Mouse (Mus musculus) CD4-positive, CD25-positive, alpha-beta regulatory T cell, adult 2 months (primary cell): ENCODE results near the gene Utp14b.

ENCODE experiments used
- DNase-seq: peaks from one replicate; pipeline ENCODE4 v3.0.0-alpha.2; 2012; ENCODE audit warnings: low read depth, low spot score

Gene Utp14b

DNA sequence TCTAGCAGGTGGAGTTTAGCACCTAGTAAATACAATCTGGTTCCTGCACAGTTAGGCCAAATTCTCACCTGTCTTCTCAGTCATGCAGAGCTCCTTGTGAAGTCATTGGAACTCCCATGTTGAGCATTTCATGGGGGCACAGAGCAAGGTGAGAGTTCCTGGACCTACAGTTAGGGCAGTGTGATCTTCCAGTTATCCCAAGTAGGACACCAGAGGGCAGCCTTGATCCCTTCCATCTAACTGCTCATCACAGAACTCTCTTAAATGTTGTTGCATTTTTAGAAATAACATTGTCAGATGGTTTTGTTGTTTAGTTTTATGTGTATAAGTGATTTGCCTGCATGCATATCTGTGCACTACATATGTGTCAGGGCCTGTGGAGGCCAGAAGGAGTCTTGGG lies 29.0 kb downstream of the Utp14b start:
- DNase-seq: peak; percentile 24

DNA sequence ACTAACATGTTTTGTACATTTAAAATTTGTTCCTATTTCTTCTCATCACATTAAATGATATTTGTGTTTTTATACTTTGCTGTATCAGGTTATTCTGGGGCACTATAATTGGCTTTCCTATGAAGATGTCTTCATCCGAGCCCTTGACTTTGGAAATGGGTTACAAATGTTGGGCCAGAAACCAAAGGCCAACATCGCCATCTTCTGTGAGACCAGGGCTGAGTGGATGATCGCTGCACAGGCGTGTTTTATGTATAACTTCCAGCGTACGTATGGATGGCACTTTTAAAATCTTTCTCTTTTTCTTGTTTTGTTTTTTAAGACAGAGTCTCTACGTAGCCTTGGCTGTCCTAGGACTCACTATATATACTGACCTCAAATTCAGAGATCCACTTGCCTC lies 30.3 kb downstream of the Utp14b start:
- DNase-seq: no peak

DNA sequence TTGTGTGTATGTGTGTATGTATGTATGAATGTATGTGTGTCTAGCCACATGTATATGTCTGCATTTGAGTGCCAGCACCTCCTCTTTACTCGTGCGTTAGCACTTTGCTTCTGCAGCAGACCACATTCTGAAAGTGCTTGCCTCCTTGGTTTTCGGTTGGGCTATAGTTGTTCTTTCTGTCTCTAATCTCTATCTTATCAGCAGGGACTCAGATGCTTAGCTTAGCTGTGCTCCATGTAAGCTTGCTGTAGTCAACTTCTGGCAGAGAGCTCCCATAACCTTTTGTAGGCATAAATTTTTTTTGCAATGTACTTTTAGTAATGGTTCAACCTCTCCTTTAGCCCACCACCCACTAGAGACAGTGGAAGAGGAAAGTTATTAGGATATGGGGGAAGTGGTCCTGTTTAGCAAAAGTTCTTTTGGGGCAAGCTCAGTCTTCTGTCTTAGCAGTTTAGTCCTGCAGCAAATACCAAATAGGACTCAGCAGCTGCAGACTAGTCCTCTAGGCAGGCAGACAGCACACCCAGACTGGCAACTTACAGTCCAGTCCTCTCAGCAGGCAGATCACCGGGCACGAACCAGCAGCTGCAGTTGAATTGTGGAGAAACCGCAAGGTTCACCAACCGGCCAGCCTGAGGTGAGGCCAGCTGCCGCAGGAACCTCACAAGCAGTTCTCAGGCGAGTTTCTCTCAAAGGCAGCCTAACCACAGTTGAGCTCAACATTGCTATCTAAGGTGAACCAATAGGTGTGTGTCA lies 36.8 kb downstream of the Utp14b start:
- DNase-seq: no peak

GRCm38 (mm10) chr1:78696305-78696704 lies 38.5 kb downstream of the Utp14b start:
- no peak for DNase-seq

GRCm38 (mm10) chr1:78696903-78697302 lies 39.1 kb downstream of the Utp14b start:
- no peak for DNase-seq

DNA sequence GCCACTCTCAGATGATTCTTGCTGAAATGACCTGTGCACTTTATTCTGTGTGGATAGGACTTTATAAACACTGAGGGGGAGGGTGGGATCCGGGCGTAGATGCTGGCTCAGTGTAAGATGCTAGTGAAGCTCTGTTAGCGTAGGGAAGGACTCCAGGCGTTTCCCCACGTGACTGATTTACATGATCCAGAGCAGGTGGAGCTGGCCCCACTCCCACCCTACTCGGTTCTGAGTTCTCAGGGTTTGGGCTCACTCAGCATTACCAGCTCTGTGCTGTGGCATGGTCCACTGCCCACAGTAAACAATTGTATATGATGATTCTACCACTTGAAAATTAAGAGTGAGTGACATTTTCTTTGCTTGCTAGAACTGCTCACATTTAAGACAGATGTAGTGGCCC lies 40.3 kb downstream of the Utp14b start:
- no peak for DNase-seq

- no peak for DNase-seq
Observed at GRCm38 (mm10) chr1:78701740-78702139, 43.9 kb downstream of the Utp14b start.

- DNase-seq: no peak
Observed at GRCm38 (mm10) chr1:78702282-78702963, 44.6 kb downstream of the Utp14b start.

DNA sequence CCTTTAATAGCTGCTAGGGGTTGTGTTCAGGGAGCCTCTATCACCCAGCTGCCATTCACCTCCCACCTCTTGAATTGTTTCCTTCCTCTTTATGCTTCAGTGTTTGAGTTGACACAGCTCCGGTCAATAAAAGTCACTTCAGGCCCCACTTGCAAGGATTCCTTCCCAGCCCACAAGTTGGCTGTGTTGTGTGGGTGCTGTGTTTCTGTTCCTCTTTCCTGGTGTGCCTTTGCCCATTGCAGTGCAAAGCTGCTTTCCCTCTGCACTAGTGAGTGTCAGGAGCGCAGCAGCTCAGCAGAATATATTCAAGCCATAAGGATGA lies 45.1 kb downstream of the Utp14b start:
- DNase-seq: no peak

GRCm38 (mm10) chr1:78706338-78706737 lies 48.5 kb downstream of the Utp14b start:
- DNase-seq: no peak

DNA sequence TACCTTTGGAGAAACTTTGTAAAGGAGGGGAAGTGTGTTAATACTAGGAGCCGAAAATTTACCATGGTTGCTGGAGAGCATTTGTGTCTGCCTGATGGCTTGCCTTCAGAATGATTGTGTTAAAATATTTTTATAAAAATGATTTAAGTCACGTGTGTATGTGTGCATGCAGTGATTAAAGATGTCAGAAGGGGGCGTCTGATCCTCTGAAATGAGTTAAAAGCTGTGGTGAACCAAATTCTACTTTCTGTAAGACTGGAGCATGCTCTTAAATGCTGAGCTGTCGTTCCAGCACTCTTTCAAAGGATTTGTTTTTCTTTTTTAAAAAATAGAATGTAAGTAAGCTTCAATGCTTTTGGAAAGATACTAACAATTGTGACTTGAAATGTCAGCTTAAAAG lies 49.4 kb downstream of the Utp14b start:
- peak; percentile 36 for DNase-seq

GRCm38 (mm10) chr1:78710026-78710425 lies 52.2 kb downstream of the Utp14b start:
- DNase-seq: no peak

- DNase-seq: no peak
Observed at GRCm38 (mm10) chr1:78710613-78711329, 52.9 kb downstream of the Utp14b start.
